18 mouse cellular contexts compared by ENCODE assay signal in the genomic region with DNA sequence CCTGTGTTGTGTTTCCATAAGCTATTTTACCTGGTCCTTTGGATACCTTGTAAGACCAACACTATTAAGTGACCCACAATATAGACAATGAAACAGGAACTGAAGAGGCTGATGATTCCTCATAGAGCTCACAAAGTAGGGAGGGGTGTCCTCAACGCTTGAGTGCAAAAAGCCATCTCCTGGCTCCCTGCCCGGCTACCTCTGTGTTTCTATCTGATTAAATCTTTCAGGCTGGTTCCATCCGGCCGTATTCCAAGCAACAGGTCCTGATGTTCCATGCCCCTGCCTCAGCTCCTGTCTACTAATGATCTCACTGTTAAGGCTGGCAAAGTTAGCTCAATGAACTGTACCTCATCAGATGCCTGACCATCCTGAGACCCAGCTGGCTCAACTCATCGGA.
A peak's percentile ranks its signal among the peaks of the same experiment; 100 is the strongest.
DNase-seq lines count a peak whose midpoint lies in the region; ATAC-seq and TF ChIP-seq lines count a peak whose summit lies in the region.
"Had no signal": no experiment of that assay in that cellular context is flagged by ENCODE, and none has a peak within 500 bp of the region (broad histone marks: within the 10 kb centered on the region; RNA-seq: fewer than 3 reads in every experiment).

No protein-coding gene starts in this region.

- H3K4me1 ChIP-seq in hindbrain, postnatal 0 days (ENCODE audit: insufficient read depth, low read length), result 0 out of 2 replicates have a peak, but pooled peaks cover 2% of the 10 kb centered on the region
- no peaks in the 10 kb centered on the region for H3K4me1 ChIP-seq in hindbrain, embryonic 16.5 days (ENCODE audit: control insufficient read depth, insufficient read depth, low read depth, low read length)
- peaks cover 15% of the 10 kb centered on the region for H3K4me1 ChIP-seq in limb, embryonic 15.5 days
- no peaks in the 10 kb centered on the region for H3K4me1 ChIP-seq in limb, embryonic 10.5 days
- H3K4me1 ChIP-seq: forebrain, embryonic 12.5 days; hindbrain, embryonic 10.5 days; neural tube, embryonic 15.5 days had no signal

- no peaks in the 10 kb centered on the region for H3K36me3 ChIP-seq in hindbrain, postnatal 0 days (ENCODE audit: insufficient read depth, low read length)
- H3K36me3 ChIP-seq in hindbrain, embryonic 16.5 days (ENCODE audit: control insufficient read depth, insufficient read depth, low read length), result no peaks in the 10 kb centered on the region
- no peaks in the 10 kb centered on the region for H3K36me3 ChIP-seq in limb, embryonic 15.5 days
- no peaks in the 10 kb centered on the region for H3K36me3 ChIP-seq in limb, embryonic 10.5 days
- H3K36me3 ChIP-seq: forebrain, embryonic 12.5 days; hindbrain, embryonic 10.5 days; neural tube, embryonic 15.5 days had no signal

- no peaks in the 10 kb centered on the region for H3K27me3 ChIP-seq in hindbrain, postnatal 0 days (ENCODE audit: insufficient read depth, low read length)
- H3K27me3 ChIP-seq in hindbrain, embryonic 16.5 days (replicated peaks; ENCODE audit: control insufficient read depth, insufficient read depth, low read length), result no peaks in the 10 kb centered on the region
- no peaks in the 10 kb centered on the region for H3K27me3 ChIP-seq in limb, embryonic 15.5 days
- H3K27me3 ChIP-seq in limb, embryonic 10.5 days (ENCODE audit: low read depth, poor library complexity, severe bottlenecking), result no peaks in the 10 kb centered on the region
- H3K27me3 ChIP-seq: forebrain, embryonic 12.5 days; neural tube, embryonic 15.5 days had no signal

- 56% methylated on average over 5 of the region's 5 CpGs for WGBS in hindbrain, postnatal 0 days
- WGBS in hindbrain, embryonic 16.5 days, result 74% methylated on average over 5 of the region's 5 CpGs
- WGBS in limb, embryonic 15.5 days, result 74% methylated on average over 5 of the region's 5 CpGs
- WGBS in limb, embryonic 10.5 days, result 92% methylated on average over 5 of the region's 5 CpGs

- H3K4me2 ChIP-seq in hindbrain, postnatal 0 days (ENCODE audit: low read depth, low read length), result no peak overlapping the region
- H3K4me2 ChIP-seq in hindbrain, embryonic 16.5 days (ENCODE audit: low read length), result no peak overlapping the region
- no peak overlapping the region for H3K4me2 ChIP-seq in limb, embryonic 15.5 days
- H3K4me2 ChIP-seq: forebrain, embryonic 12.5 days; liver, embryonic 11.5 days; neural tube, embryonic 15.5 days had no signal

- no peak overlapping the region for H3K4me3 ChIP-seq in hindbrain, postnatal 0 days (ENCODE audit: low read length)
- no peak overlapping the region for H3K4me3 ChIP-seq in hindbrain, embryonic 16.5 days (ENCODE audit: low read length)
- no peak overlapping the region for H3K4me3 ChIP-seq in limb, embryonic 15.5 days
- H3K4me3 ChIP-seq in limb, embryonic 10.5 days, result no peak overlapping the region
- H3K4me3 ChIP-seq: forebrain, embryonic 12.5 days; gastrocnemius, adult 2 months; hindbrain, embryonic 10.5 days; myocyte; neural tube, embryonic 15.5 days had no signal

- peak; percentile 43; the same call in 1 of the 2 replicates for ATAC-seq in hindbrain, postnatal 0 days
- ATAC-seq in hindbrain, embryonic 16.5 days, result no peak
- no peak for ATAC-seq in limb, embryonic 15.5 days (ENCODE audit: insufficient number of reproducible peaks, low FRiP score, low TSS enrichment, low read depth)
- 0 out of 2 replicates have a peak, but pooled peaks have one; percentile 35 for ATAC-seq in megakaryocyte, adult 5-6 weeks (ENCODE audit: poor library complexity, severe bottlenecking)

- no peaks in the 10 kb centered on the region for H3K9me3 ChIP-seq in hindbrain, postnatal 0 days (ENCODE audit: low read length)
- H3K9me3 ChIP-seq in hindbrain, embryonic 16.5 days (ENCODE audit: control insufficient read depth, low read length), result no peaks in the 10 kb centered on the region
- H3K9me3 ChIP-seq in limb, embryonic 15.5 days, result no peaks in the 10 kb centered on the region
- no peaks in the 10 kb centered on the region for H3K9me3 ChIP-seq in limb, embryonic 10.5 days (replicated peaks)
- H3K9me3 ChIP-seq: forebrain, embryonic 12.5 days; hindbrain, embryonic 10.5 days; neural tube, embryonic 15.5 days had no signal

- no peak overlapping the region for H3K27ac ChIP-seq in hindbrain, postnatal 0 days
- no peak overlapping the region for H3K27ac ChIP-seq in hindbrain, embryonic 16.5 days (ENCODE audit: low read depth, low read length)
- peak overlapping the region; percentile 8; the same call in 1 of the 2 replicates for H3K27ac ChIP-seq in limb, embryonic 15.5 days
- H3K27ac ChIP-seq in limb, embryonic 10.5 days, result no peak overlapping the region
- H3K27ac ChIP-seq: forebrain, embryonic 12.5 days; gastrocnemius, adult 2 months; hindbrain, embryonic 10.5 days; neural tube, embryonic 15.5 days had no signal

- DNase-seq in hindbrain, postnatal 0 days (ENCODE audit: low spot score), result peak; percentile 74
- no peak for DNase-seq in limb, embryonic 10.5 days (ENCODE audit: low spot score)
- DNase-seq in MN1 (ENCODE audit: low spot score), result peak; percentile 48
- DNase-seq in thymus, postnatal 0 days (ENCODE audit: low spot score), result no peak
- DNase-seq: adrenal gland, postnatal 14 days; cerebellum, adult 11 months; gastrocnemius, adult 2 months; lung, adult 18-20 months; lung, postnatal 36 days; thymus, adult 2 months had no signal

- no peak for TF ChIP-seq CTCF in hindbrain, postnatal 0 days (IDR thresholded peaks at IDR 0.05; ENCODE audit: low read depth)

- H3K9ac ChIP-seq in hindbrain, postnatal 0 days (replicated peaks; ENCODE audit: low read length), result no peak overlapping the region
- H3K9ac ChIP-seq in hindbrain, embryonic 16.5 days (ENCODE audit: low read depth, low read length), result no peak overlapping the region
- H3K9ac ChIP-seq in limb, embryonic 15.5 days, result no peak overlapping the region
- H3K9ac ChIP-seq: forebrain, embryonic 12.5 days; neural tube, embryonic 15.5 days had no signal

Comparison
In these comparisons a context has a peak if more than half of its experiments do, and no peak if none do; other contexts are left out.
1. ATAC-seq: peak in hindbrain, postnatal 0 days (single experiment) and megakaryocyte, adult 5-6 weeks (single experiment); none in hindbrain, embryonic 16.5 days (single experiment) and limb, embryonic 15.5 days (single experiment).
2. DNase-seq: peak in hindbrain, postnatal 0 days (single experiment) and MN1 (single experiment); none in limb, embryonic 10.5 days (single experiment) and thymus, postnatal 0 days (single experiment).